Mouse (Mus musculus): Measurements from ENCODE around the gene Fstl1.

The Fstl1 gene

DNA sequence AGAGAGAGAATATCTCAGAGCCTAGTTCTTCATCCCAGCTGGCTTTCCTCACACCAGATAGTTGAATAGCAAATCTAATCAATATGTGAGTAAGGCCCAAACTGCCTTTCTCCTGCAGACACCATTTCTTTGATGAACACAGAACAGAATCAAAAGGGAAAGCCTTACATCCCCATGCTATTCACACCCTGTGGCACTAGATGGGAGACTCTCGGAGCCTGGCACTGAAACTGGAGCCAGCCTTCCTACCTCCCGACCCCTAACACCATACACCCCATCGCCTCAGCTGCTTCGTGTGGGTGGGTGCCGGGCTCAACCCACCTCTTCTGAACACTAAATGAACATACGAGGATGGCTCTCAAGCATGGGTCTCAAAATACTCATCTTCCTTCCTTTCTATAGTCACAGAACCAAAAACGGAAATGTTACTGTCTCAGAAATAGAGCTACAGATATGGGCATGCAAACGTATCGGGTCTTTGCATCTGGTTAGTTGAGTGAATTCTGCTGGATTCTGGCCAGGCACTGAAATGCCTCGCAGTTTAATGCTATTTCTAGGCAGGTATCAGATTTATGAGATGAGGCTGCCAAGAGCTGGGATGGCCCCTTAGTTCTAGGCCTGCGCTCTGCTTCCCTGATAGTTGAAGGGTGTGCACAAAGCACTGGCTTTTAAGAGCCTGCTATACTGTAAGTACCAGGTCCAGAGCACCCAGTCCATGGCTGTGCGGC lies 48.3 kb downstream of the Fstl1 start:
- DNase-seq = no peak

- DNase-seq = no peak
Measured at GRCm38 (mm10) chr16:37826286-37826685, 49.6 kb downstream of the Fstl1 start.

- DNase-seq = no peak
Measured at GRCm38 (mm10) chr16:37831041-37831440, 54.4 kb downstream of the Fstl1 start.

- no peak for DNase-seq
Measured at GRCm38 (mm10) chr16:37837571-37837970, 60.9 kb downstream of the Fstl1 start.

DNA sequence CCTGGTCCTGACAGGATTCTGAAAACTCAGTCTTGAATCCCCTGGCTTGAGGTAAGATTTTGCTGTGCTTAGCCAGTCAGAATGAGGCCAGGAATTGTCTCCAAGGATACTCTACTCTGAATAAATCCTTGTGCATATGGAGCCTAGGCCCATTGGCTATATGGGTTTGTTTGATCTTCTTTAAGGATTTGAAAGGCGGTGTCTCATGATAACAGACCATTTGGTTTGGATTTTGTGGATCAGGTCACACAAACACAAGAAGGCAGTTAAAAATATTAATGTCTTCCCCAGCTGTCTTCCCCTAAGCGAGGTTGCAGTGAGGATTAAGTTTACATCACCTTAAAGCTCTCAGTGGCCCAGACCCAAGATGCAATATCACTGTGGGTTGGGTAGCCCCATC lies 65.8 kb downstream of the Fstl1 start:
- no peak for DNase-seq

DNA sequence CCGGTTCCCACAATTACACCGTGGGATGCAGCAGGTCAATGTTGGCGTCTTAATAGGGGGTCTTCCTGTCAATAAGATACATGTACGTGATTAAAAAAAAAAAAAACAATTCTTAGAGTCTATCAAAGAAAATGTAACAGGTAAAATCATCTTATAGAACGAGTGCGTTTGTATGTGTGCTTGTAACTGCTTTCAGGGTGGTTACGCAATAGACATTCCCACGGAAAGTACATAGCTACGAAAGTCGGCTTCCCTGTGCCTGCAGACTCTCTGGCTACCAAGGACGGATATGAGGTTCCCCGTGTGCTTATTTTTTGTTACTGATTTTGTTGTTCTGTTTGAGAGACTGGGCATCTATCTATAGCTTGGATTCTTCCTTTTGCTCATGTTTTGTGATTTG lies 67.1 kb downstream of the Fstl1 start:
- DNase-seq = no peak

DNA sequence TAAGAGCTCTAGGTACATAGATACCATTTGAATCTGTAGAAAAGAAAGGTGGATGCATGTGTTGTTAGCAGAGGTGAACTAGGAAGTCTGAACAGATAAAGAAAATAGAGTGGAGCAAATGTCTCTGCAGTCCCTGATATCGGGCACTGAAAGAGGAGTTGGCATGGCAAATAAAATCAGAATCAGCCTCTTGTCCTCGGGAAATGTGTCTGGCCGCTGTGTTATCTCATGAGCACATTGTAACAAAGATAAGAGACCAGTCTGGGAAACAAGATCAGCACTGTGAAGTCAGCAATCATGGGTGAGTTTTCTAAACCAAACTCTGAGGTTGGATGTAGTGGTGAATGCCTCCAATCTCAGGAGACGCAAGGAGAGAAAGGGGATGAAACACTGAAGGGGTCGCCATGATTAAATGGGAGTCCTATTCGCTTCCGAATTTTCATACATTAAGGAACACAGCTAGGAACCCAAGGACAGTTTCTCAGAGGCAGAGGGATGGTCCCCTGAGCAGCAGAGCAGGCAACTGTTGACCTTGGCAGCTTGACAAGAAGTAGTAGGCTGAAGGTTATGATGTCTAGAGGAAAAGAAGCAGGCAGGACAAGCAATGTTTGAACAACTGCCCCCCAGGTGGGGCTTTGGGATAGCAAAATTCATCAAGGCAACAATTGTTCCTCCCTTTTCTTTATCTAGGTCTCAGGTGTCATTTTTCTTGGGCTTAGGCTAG lies 68.7 kb downstream of the Fstl1 start:
- DNase-seq = no peak

DNA sequence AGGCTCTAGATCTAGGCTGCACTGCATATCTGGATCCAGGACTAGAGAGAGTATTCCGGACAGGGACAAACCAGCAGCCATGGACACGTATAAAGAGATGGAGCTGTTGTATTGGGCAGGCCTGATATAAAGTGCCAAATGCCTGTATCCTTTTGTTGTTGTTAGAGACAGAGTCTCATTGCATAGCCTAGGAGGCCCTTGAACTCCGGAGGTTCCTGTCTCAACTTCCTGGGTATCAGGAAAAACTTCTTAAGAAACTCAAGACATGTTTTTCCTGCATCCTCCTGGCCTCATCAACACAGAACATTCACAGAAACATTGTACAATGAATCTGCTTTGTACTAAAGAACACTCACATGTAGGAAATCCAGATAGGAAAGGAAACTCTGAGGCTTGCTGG lies 70.4 kb downstream of the Fstl1 start:
- no peak for DNase-seq

- no peak for DNase-seq
Measured at GRCm38 (mm10) chr16:37851366-37851765, 74.7 kb downstream of the Fstl1 start.

- DNase-seq = no peak
Measured at GRCm38 (mm10) chr16:37853279-37853678, 76.6 kb downstream of the Fstl1 start.

- no peak for DNase-seq
Measured at GRCm38 (mm10) chr16:37854054-37854453, 77.4 kb downstream of the Fstl1 start.

DNA sequence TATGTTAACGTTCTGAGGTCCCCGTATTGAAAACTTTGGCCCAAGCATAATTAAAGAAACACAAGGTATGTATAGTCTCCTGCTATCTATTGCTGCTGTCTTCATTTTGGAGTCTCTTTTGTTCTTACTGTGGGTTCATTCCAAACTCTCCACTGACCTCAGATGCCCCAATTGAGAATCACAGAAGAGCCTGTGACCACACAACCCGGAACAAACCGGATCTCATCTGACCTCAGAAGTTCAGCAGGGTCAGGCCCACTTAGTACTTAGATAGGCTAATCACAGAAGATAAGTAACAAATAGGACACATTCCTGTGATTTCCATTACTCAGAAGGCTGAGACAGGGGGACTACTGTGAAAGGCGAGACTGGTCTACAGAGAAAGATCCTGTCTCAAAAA lies 77.9 kb downstream of the Fstl1 start:
- no peak for DNase-seq

- DNase-seq = no peak
Measured at GRCm38 (mm10) chr16:37855583-37855982, 78.9 kb downstream of the Fstl1 start.

GRCm38 (mm10) chr16:37856327-37856726 lies 79.7 kb downstream of the Fstl1 start:
- no peak for DNase-seq

DNA sequence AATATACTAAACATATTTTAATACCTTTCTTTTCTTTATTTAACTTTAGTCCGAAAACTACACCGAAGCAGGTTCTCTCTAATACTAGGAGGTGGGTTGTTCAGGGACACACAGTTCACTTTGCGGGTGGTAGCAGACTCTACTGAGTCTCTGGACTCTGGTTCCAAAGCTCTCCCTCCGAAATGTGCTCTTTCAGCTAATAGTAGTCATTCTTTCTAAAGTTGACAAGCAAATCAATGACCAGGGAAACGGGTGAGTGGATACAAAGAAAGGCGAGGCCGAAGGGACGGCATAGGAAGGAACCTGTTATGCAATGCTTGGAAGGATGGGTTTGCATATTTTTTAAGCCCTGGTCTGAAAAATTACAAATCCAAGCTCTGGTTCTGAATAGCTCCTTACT lies 80.8 kb downstream of the Fstl1 start:
- DNase-seq = no peak

DNA sequence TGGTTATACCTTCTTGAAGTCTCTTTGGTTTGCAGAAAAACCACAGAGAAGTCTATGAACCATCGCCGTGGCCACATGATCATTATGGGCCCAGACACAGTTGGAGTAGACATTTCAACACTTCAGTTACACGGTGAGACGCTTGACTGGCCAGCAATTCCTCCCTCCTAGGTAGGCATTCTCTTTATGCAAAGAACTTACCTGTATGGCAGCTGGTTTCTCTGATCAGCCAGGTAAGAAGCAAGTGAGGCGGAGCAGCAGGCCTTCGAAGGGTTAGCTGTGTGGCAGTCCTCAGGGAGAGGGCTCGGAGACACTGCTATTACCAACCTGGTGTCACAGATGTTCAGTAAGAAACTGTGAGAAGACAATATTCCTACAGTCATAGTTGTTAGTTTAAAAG lies 83.5 kb downstream of the Fstl1 start:
- DNase-seq = no peak

DNA sequence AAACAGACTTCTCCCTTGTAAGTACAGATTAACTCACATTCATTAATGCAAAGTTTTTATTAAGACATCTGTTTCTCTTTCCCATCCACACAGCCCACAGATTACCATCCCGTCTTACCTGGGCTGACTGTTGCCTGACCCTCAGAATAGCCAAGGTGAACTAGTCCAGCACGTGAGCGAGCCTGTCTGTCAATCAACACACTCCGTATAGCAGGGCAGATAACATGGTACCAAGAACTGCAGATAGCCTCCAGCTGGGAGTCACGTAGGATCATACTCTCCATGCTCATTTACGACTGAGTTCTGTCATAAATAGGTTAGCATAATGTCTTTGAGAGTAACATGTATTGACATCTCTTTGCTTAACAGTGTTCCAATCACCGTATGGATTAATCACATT lies 84.4 kb downstream of the Fstl1 start, which contains the start of gene Gm36028:
Gene Gm36028 (minus strand): TSS at position 118 of the 400 bp plus-strand sequence.
- no peak for DNase-seq

DNA sequence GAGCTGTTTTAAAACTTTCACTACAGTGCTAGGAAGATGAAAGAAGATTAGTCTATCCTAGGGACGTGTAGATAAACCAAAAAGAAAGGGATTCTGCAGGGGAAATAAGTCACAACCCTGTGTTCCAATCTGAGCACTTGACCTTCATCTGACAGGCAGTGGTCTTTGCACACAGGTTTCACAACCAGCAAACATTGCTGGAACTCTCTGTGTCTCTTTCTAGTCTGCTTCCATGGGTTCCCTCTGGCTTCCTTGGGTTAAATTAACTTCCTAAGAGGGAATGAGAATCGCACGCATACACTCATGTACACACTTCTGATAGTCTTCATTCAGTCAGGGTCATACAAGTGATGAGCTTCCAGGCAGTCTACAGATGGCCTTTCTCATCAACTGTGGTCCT lies 87.2 kb downstream of the Fstl1 start:
- no peak for DNase-seq

- DNase-seq = no peak
Measured at GRCm38 (mm10) chr16:37865841-37866240, 89.2 kb downstream of the Fstl1 start.

- DNase-seq = peak; percentile 86
Measured at GRCm38 (mm10) chr16:37867791-37868505, 91.3 kb downstream of the Fstl1 start, which contains the start of gene Lrrc58. Gene Lrrc58, plus strand, starts transcription at chr16:37868389.

- DNase-seq = peak; percentile 27
Measured at GRCm38 (mm10) chr16:37868506-37869469, 92.1 kb downstream of the Fstl1 start.

- no peak for DNase-seq
Measured at GRCm38 (mm10) chr16:37869470-37870231, 93.0 kb downstream of the Fstl1 start.
